Mouse (Mus musculus) G1E (cell line): ENCODE results near the gene Haghl.

Experiments
- CTCF ChIP-seq: IDR thresholded peaks from 2 replicates; pipeline ENCODE4 v1.5.1; 2012; ENCODE audit warnings: low read depth, low read length, inconsistent platforms, mixed read lengths
- GATA1 ChIP-seq: IDR thresholded peaks from 2 replicates; pipeline ENCODE4 v1.6.1; 2012; ENCODE audit warnings: borderline replicate concordance, low read length, inconsistent platforms, mixed read lengths
- GATA2 ChIP-seq: IDR thresholded peaks from 2 replicates; pipeline ENCODE4 v1.6.1; 2012; ENCODE audit warnings: low read depth, low read length, inconsistent platforms, borderline replicate concordance
- TAL1 ChIP-seq: conservative IDR thresholded peaks from 2 replicates; pipeline ENCODE4 v1.6.1; 2012; ENCODE audit warnings: low read depth, low read length, inconsistent platforms, mixed read lengths

GRCm38 (mm10) chr17:25743831-25744230 is 41.6 kb downstream of the Haghl start:
- TF ChIP-seq CTCF: no peak
- no peak for TF ChIP-seq GATA1
- no peak for TF ChIP-seq GATA2
- TF ChIP-seq TAL1: no peak
